Mouse (Mus musculus): ENCODE measurements at regions not wholly inside any gene's neighbourhood (a gene's known extent, or its start where the extent isn't known, plus 50 kb on each side); places are given as distances from the start of the nearest gene placed in this dataset.
"Not testable (repeated sequence)": the region's sequence is repeated elsewhere in the genome, so short reads cannot be mapped to it uniquely, and the experiment has no call there.

DNA sequence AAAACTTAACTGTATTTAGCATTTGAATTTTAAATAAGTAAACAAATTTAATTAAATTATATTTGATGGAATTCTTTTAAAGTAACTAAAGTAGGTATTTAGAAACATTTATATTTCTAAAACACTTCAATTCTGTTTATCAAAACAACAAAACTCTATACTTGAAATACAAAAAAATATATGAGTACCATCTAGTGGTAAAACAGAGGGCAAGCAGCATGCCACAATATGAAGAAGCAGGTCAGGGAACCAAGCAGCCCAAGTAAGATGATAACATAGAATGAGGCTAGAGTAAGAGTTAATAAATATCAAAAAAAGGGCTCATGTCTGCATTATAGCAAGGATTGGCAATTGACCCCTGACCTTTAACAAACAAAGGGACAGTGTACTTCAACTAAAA is 639.7 kb downstream of the Cdh10 start:
- no peak overlapping the region for H3K4me2 ChIP-seq (ENCODE audit: low read depth, low read length, severe bottlenecking)
- no peak overlapping the region for H3K4me3 ChIP-seq (ENCODE audit: low read depth, low read length)
- H3K9ac ChIP-seq (ENCODE audit: low read length) = no peak overlapping the region
- DNase-seq (ENCODE audit: low spot score) (no peak), ATAC-seq (replicated peaks; ENCODE audit: low FRiP score) (no peak)
- H3K27me3 ChIP-seq (ENCODE audit: control insufficient read depth, insufficient read depth, low read length) = no peaks in the 10 kb centered on the region
- H3K36me3 ChIP-seq (ENCODE audit: control insufficient read depth, insufficient read depth, low read length) = no peaks in the 10 kb centered on the region
- no peaks in the 10 kb centered on the region for H3K9me3 ChIP-seq (ENCODE audit: control insufficient read depth, low read length)
- no peak overlapping the region for H3K27ac ChIP-seq (ENCODE audit: low read depth, low read length)
- H3K4me1 ChIP-seq (replicated peaks; ENCODE audit: control insufficient read depth, insufficient read depth, low read length) = no peaks in the 10 kb centered on the region

DNA sequence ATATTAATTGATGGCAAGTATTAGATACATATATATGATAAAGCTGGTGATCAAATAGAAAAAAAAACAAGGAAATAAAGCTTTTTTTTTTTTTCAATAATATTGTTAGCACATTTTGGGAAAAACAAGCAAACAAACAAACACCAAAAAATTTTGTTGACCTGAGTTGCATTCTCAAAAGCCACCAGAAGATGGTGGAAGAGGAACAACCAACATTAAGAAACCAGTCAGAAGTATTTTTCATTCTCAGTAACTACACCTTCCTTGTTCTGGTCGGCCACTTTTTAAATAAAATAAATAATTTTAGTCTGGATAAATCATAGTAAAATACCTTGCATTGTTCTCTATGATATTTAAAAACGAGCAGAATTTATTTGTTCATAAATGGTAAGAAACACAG is 654.8 kb downstream of the Cdh10 start:
- Histone ChIP-seq H3K9ac (ENCODE audit: low read length) (no peak overlapping the region), H3K4me1 (replicated peaks; ENCODE audit: control insufficient read depth, insufficient read depth, low read length) (no peaks in the 10 kb centered on the region), H3K9me3 (ENCODE audit: control insufficient read depth, low read length) (no peaks in the 10 kb centered on the region), H3K4me2 (ENCODE audit: low read depth, low read length, severe bottlenecking) (no peak overlapping the region), H3K36me3 (ENCODE audit: control insufficient read depth, insufficient read depth, low read length) (no peaks in the 10 kb centered on the region), H3K4me3 (ENCODE audit: low read depth, low read length) (no peak overlapping the region), H3K27ac (ENCODE audit: low read depth, low read length) (no peak overlapping the region), H3K27me3 (ENCODE audit: control insufficient read depth, insufficient read depth, low read length) (no peaks in the 10 kb centered on the region)
- WGBS = 34% methylated on average over 2 of the region's 2 CpGs
- ATAC-seq (replicated peaks; ENCODE audit: low FRiP score) (no peak), DNase-seq (ENCODE audit: low spot score) (no peak)

DNA sequence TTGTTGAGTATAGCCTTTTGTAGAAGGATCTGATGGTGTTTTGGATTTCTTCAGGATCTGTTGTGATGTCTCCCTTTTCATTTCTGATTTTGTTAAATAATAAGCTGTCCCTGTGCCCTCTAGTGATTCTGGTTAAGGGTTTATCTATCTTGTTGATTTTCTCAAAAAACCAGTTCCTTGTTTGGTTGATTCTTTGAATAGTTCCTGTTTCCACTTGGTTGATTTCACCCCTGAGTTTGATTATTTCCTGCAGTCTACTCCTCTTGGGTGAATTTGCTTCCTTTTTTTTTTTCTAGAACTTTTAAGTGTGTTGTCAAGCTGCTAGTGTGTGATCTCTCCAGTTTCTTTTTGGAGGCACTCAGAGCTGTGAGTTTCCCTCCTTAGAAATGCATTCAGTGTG is 674.8 kb downstream of the Cdh10 start:
- H3K4me2 ChIP-seq (ENCODE audit: low read depth, low read length, severe bottlenecking); H3K4me1 ChIP-seq (replicated peaks; ENCODE audit: control insufficient read depth, insufficient read depth, low read length); H3K9me3 ChIP-seq (ENCODE audit: control insufficient read depth, low read length); H3K27me3 ChIP-seq (ENCODE audit: control insufficient read depth, insufficient read depth, low read length); H3K9ac ChIP-seq (ENCODE audit: low read length); H3K36me3 ChIP-seq (ENCODE audit: control insufficient read depth, insufficient read depth, low read length); DNase-seq (ENCODE audit: low spot score); H3K4me3 ChIP-seq (ENCODE audit: low read depth, low read length); ATAC-seq (replicated peaks; ENCODE audit: low FRiP score); H3K27ac ChIP-seq (ENCODE audit: low read depth, low read length): not testable (repeated sequence)

DNA sequence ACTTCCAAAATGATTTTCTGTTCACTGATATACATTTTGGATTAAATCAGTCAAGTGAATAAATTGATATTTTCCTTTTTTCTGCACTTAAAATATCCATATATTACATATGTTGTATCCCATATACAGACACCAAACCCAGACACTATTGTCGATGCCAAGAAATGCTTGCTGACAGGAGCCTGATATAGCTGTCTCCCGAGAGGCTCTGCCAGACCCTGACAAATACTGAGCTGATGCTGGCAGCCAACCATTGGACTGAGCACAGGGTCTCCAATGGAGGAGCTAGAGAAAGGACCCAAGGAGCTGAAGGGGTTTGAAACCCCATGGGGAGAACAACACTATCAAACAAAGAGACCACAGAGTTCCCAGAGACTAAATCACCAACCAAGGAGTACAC is 700.6 kb downstream of the Cdh10 start:
- H3K4me2 ChIP-seq (ENCODE audit: low read depth, low read length, severe bottlenecking) = no peak overlapping the region
- H3K4me1 ChIP-seq (replicated peaks; ENCODE audit: control insufficient read depth, insufficient read depth, low read length) = no peaks in the 10 kb centered on the region
- H3K9ac ChIP-seq (ENCODE audit: low read length) = no peak overlapping the region
- no peak overlapping the region for H3K27ac ChIP-seq (ENCODE audit: low read depth, low read length)
- ATAC-seq (replicated peaks; ENCODE audit: low FRiP score) (no peak), DNase-seq (ENCODE audit: low spot score) (no peak)
- H3K9me3 ChIP-seq (ENCODE audit: control insufficient read depth, low read length) = no peaks in the 10 kb centered on the region
- H3K4me3 ChIP-seq (ENCODE audit: low read depth, low read length) = no peak overlapping the region
- 95% methylated on average over 2 of the region's 2 CpGs for WGBS
- no peaks in the 10 kb centered on the region for H3K27me3 ChIP-seq (ENCODE audit: control insufficient read depth, insufficient read depth, low read length)
- H3K36me3 ChIP-seq (ENCODE audit: control insufficient read depth, insufficient read depth, low read length) = no peaks in the 10 kb centered on the region

DNA sequence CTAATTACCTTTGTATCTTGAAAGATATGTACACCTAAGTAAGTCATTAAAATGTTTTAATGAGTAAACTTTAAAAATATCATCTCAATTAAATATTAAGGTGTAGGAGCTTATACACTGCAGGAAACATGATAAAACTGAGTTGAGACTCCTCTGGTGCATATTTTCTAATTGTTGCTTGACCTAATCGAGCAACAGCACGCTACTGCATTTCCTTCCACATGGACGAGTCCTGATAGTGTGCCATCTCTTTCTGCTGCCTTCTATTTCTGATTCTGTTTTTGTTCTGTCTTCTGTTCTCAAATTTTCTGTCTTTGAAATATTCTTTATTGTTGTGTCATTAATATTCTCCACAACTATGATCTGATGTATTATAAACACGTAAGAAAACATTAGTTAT is 721.9 kb downstream of the Cdh10 start:
- Histone ChIP-seq H3K27ac (ENCODE audit: low read depth, low read length) (no peak overlapping the region), H3K4me3 (ENCODE audit: low read depth, low read length) (no peak overlapping the region), H3K36me3 (ENCODE audit: control insufficient read depth, insufficient read depth, low read length) (no peaks in the 10 kb centered on the region), H3K4me2 (ENCODE audit: low read depth, low read length, severe bottlenecking) (no peak overlapping the region), H3K9ac (ENCODE audit: low read length) (no peak overlapping the region), H3K27me3 (ENCODE audit: control insufficient read depth, insufficient read depth, low read length) (no peaks in the 10 kb centered on the region), H3K4me1 (replicated peaks; ENCODE audit: control insufficient read depth, insufficient read depth, low read length) (no peaks in the 10 kb centered on the region), H3K9me3 (ENCODE audit: control insufficient read depth, low read length) (no peaks in the 10 kb centered on the region)
- ATAC-seq (replicated peaks; ENCODE audit: low FRiP score) (no peak), DNase-seq (ENCODE audit: low spot score) (no peak)
- WGBS = 86% methylated on average over 4 of the region's 4 CpGs

DNA sequence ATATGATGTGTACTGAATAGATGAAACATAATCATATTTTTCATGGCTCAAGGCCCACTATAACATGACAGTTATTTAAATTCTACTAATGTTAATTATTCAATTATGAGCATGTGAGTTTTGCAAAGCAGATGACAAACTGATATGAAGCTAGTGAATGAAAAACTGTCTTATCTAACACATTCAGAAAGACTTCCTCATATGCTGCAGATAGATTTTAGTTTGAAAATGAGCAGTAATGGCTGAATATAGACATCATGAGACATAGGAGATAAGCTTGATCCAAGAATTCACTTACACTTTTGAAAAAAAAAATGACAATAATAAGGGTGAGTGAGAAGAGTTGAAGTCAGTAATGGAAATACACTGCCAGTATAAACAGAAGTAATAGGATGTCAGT is 731.0 kb downstream of the Cdh10 start:
- ATAC-seq (replicated peaks; ENCODE audit: low FRiP score) = no peak
- no peak overlapping the region for H3K4me3 ChIP-seq (ENCODE audit: low read depth, low read length)
- no peak for DNase-seq (ENCODE audit: low spot score)
- no peaks in the 10 kb centered on the region for H3K9me3 ChIP-seq (ENCODE audit: control insufficient read depth, low read length)
- H3K9ac ChIP-seq (ENCODE audit: low read length) = no peak overlapping the region
- H3K36me3 ChIP-seq (ENCODE audit: control insufficient read depth, insufficient read depth, low read length) = no peaks in the 10 kb centered on the region
- no peaks in the 10 kb centered on the region for H3K4me1 ChIP-seq (replicated peaks; ENCODE audit: control insufficient read depth, insufficient read depth, low read length)
- H3K27ac ChIP-seq (ENCODE audit: low read depth, low read length) = no peak overlapping the region
- no peaks in the 10 kb centered on the region for H3K27me3 ChIP-seq (ENCODE audit: control insufficient read depth, insufficient read depth, low read length)
- no peak overlapping the region for H3K4me2 ChIP-seq (ENCODE audit: low read depth, low read length, severe bottlenecking)

DNA sequence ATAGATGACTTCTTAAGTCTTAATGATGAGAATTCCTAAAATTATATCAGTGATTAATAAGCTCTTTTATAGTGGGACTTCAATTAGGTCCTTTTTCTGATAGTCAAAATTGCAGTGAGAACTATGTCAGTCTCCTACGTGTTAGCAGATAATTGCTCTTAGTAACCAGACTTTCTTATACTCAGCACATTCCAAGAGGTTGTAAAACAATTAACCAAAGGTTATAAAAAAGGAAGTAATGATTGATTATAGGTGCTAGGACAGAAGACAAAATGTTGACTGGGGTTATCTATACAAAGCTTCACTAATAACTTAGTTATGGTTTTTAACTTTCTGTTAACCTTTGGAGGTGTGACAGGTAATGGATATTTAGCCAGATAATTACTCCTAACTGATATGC is 766.0 kb downstream of the Cdh10 start:
- Histone ChIP-seq H3K4me2 (ENCODE audit: low read depth, low read length, severe bottlenecking) (no peak overlapping the region), H3K27me3 (ENCODE audit: control insufficient read depth, insufficient read depth, low read length) (no peaks in the 10 kb centered on the region), H3K4me1 (replicated peaks; ENCODE audit: control insufficient read depth, insufficient read depth, low read length) (no peaks in the 10 kb centered on the region), H3K9me3 (ENCODE audit: control insufficient read depth, low read length) (no peaks in the 10 kb centered on the region), H3K36me3 (ENCODE audit: control insufficient read depth, insufficient read depth, low read length) (no peaks in the 10 kb centered on the region), H3K4me3 (ENCODE audit: low read depth, low read length) (no peak overlapping the region), H3K9ac (ENCODE audit: low read length) (no peak overlapping the region), H3K27ac (ENCODE audit: low read depth, low read length) (no peak overlapping the region)
- 78% methylated on average over 1 of the region's 1 CpGs for WGBS
- DNase-seq (ENCODE audit: low spot score) (no peak), ATAC-seq (replicated peaks; ENCODE audit: low FRiP score) (no peak)

DNA sequence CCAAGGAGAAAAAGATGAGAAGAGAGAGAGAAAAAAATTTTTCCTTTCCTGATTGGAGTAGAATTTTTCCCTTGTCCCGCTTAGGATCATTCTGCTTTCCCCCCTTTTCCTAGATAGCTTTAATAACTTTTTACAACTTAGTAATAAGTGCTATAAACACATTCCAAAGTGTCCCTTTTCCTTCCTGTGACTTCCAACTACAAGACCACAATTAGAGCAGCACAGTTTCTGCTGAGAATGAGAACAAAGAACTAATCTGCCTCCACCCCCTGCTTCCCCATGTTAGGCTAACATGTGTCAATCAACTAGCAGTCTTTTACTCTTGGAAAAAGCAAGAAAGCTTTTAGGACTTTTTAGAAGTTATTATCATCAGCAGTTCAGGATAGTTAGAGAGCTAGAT is 766.5 kb downstream of the Cdh10 start:
- no peaks in the 10 kb centered on the region for H3K4me1 ChIP-seq (replicated peaks; ENCODE audit: control insufficient read depth, insufficient read depth, low read length)
- H3K27me3 ChIP-seq (ENCODE audit: control insufficient read depth, insufficient read depth, low read length) = no peaks in the 10 kb centered on the region
- DNase-seq (ENCODE audit: low spot score) (no peak), ATAC-seq (replicated peaks; ENCODE audit: low FRiP score) (no peak)
- H3K9me3 ChIP-seq (ENCODE audit: control insufficient read depth, low read length) = no peaks in the 10 kb centered on the region
- H3K4me3 ChIP-seq (ENCODE audit: low read depth, low read length) = no peak overlapping the region
- 91% methylated on average over 1 of the region's 1 CpGs for WGBS
- H3K4me2 ChIP-seq (ENCODE audit: low read depth, low read length, severe bottlenecking) = no peak overlapping the region
- H3K27ac ChIP-seq (ENCODE audit: low read depth, low read length) = no peak overlapping the region
- no peaks in the 10 kb centered on the region for H3K36me3 ChIP-seq (ENCODE audit: control insufficient read depth, insufficient read depth, low read length)
- H3K9ac ChIP-seq (ENCODE audit: low read length) = no peak overlapping the region

DNA sequence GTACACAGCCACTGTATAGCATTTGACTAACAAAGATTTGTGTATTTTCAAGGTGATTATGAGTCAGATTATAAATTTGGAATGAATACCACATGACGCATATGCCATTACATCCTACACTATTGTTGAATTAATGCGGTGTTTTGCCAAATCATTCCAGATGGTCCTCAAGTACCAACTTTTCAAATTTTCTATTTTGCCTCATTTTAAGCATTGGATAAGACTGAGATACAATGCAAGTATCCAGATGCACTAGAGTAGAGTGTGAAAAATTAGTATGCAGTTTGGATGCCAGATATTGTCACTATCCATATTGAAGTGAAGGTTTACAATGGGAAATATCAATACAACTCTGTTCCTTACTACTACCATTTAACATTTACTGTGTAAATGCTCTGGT is 775.0 kb downstream of the Cdh10 start:
- no peaks in the 10 kb centered on the region for H3K27me3 ChIP-seq (ENCODE audit: control insufficient read depth, insufficient read depth, low read length)
- no peak overlapping the region for H3K9ac ChIP-seq (ENCODE audit: low read length)
- no peak overlapping the region for H3K27ac ChIP-seq (ENCODE audit: low read depth, low read length)
- no peak for ATAC-seq (replicated peaks; ENCODE audit: low FRiP score)
- no peak overlapping the region for H3K4me3 ChIP-seq (ENCODE audit: low read depth, low read length)
- H3K9me3 ChIP-seq (ENCODE audit: control insufficient read depth, low read length) = no peaks in the 10 kb centered on the region
- no peaks in the 10 kb centered on the region for H3K36me3 ChIP-seq (ENCODE audit: control insufficient read depth, insufficient read depth, low read length)
- WGBS = 98% methylated on average over 2 of the region's 2 CpGs
- no peaks in the 10 kb centered on the region for H3K4me1 ChIP-seq (replicated peaks; ENCODE audit: control insufficient read depth, insufficient read depth, low read length)
- DNase-seq (ENCODE audit: low spot score) = no peak
- H3K4me2 ChIP-seq (ENCODE audit: low read depth, low read length, severe bottlenecking) = no peak overlapping the region

All from forebrain, embryonic 11.5 days (tissue).